Mouse (Mus musculus) retina, adult 2 months (tissue): ENCODE measurements around the gene Ubxn6.

Source experiments
- DNase-seq: peaks from one replicate; pipeline ENCODE4 v3.0.0-alpha.2; 2012; ENCODE audit warnings: low read depth, low spot score

Gene Ubxn6

GRCm38 (mm10) chr17:56024931-56025330 is 49.9 kb downstream of the Ubxn6 start:
- no peak for DNase-seq

DNA sequence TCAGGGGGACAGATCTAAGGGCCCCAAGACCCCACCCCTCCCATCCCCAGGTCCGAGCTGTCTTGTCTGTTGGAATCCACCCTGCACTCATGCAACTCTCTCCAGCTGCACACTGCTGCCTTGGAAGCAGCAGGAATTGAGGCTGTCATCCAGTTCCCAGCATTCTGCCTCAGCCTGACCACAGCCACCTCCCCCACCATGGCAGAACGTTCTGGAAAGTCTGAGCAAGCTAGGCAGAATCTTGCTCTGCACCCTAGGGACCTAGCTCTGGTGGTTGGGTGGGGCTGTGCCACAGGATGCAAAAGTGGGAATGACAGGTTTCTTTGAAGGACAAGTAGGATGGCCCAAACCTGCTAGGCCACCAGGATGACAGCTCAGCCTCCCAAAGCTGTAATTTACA is 50.4 kb downstream of the Ubxn6 start:
- DNase-seq = no peak

- DNase-seq = no peak
Observed at GRCm38 (mm10) chr17:56023386-56023785, 51.4 kb downstream of the Ubxn6 start.

- DNase-seq = no peak
Observed at GRCm38 (mm10) chr17:56022989-56023290, 51.9 kb downstream of the Ubxn6 start.

DNA sequence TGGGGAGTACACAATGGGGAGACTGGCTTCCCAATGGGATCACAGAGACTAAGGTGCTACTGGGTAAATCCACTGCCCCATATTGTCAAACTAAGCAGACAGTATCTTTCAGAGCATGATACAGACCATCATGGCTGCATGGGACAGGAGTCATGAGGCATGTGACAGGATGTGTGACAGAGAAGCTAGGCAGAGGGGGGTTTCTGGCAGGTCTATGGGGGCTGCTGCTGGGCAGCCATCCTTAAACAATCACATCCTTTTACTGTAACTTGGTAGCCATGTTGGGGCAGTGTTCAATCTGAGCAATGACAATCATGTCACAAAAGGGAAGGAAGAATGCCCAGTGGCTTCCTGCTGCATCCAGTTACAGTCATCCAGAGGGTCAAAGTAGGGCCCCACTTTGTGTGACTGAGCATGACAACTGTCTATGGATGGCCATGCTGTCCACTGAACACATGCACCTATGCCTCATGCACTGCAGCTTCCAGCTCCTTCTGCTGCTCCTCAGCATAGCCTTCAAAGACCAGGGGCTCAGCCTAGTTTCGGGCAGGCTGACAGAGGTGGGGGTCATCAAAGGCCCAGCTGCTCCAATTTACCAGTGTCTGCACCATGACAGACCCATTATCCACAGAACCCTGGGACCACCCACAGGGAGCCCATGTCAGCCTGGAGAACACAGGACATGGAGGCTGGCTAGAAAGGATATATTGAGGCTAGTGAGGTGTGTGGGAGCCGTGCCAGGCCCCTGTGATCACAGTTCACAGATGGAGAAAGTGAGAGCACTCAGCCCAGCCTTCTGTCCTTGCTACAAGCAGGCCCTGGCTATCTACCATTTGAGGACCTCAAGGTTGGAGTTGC is 52.5 kb downstream of the Ubxn6 start:
- DNase-seq = no peak

GRCm38 (mm10) chr17:56021161-56021910 is 53.5 kb downstream of the Ubxn6 start:
- DNase-seq = no peak

DNA sequence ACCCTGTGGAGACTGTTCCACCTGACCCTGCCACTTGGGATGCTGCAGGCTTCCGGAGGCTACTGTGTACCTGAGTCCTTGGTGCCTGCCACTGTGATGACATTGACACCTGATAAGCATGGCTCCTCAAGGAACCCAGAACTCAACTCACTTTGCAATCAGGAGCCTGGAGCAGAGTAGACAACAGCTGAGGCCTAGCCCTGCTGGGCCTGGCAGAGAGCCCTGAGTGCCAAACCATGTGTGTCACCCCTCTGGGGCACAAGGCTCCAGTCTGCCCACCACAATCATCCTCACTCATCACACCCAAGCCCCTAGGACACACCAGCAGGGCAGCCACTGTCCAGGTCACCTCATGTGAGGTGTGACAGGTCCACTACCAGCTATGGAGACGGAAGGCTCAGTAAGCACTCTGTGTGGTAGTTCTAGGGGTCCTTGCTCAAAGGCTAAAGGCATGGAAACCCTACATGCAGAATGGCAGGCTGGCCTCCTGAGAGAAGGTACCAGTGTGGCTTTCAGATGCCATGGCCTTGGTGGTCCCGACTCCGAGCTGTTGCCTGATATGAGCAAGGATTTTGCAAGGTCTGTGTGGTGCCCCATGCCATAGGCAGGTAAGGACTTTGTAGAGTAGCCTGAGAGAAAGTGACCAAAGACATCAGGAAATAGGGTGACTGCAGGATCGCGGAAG is 54.3 kb downstream of the Ubxn6 start:
- DNase-seq = no peak

GRCm38 (mm10) chr17:56018347-56019131 is 56.3 kb downstream of the Ubxn6 start:
- no peak for DNase-seq

- DNase-seq = no peak
Observed at GRCm38 (mm10) chr17:56017848-56018247, 57.0 kb downstream of the Ubxn6 start.
